Mouse (Mus musculus) spleen, adult 12 weeks (tissue): ENCODE results near the gene Cdk9.
A peak's percentile ranks its signal among the peaks of the same experiment; 100 is the strongest.

ENCODE experiments used
- DNase-seq: peaks from one replicate; pipeline ENCODE4 v3.0.0; 2022; ENCODE audit warnings: low spot score

Gene Cdk9

GRCm38 (mm10) chr2:32712934-32713817, at the start of gene Cdk9:
Cdk9 (minus strand) TSS chr2:32713076.
- DNase-seq, result peak; percentile 91

DNA sequence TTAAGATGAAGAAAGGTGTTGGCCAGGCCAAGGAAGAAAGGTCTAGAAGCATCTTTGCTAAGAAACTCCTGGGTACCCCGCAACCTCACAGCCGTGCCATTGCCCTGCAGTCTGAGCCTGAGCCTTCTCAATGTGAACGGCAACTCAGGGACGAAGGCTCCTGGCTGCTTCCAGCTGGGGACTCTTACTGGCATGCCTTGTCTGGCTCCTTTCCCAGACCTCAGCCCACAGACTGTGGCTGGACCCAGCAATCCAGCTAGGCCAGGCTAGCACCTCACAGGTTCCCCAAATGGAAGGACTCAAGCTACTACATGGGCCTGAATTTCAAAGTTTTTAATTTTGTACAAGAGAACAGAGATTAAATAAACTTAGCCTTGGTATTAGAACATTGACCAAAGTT, 49.0 kb upstream of the Cdk9 start:
- DNase-seq, result no peak

- no peak for DNase-seq
These were observed 48.5 kb upstream of the Cdk9 start for GRCm38 (mm10) chr2:32761361-32761760.

DNA sequence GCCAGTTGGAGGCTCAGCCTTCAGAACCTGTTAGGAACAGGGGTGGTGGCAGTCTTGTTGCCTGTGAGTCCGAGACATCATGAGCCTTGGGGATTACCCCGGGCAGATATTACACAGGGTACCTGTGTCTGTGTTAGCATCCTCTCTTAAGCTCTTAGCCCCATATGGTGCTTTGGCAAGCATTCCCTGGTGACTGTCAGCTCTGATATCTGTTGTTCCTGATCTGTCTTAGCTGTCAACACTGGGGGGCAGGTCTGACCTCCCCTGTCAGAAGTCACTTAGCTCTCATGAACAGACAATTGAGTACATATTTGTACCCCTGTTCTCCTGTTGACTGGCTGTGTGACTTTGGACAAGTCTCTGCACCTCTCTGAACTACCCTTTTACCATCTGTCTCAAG, 46.1 kb upstream of the Cdk9 start:
- no peak for DNase-seq

GRCm38 (mm10) chr2:32758503-32758902, 45.6 kb upstream of the Cdk9 start:
- DNase-seq, result no peak

DNA sequence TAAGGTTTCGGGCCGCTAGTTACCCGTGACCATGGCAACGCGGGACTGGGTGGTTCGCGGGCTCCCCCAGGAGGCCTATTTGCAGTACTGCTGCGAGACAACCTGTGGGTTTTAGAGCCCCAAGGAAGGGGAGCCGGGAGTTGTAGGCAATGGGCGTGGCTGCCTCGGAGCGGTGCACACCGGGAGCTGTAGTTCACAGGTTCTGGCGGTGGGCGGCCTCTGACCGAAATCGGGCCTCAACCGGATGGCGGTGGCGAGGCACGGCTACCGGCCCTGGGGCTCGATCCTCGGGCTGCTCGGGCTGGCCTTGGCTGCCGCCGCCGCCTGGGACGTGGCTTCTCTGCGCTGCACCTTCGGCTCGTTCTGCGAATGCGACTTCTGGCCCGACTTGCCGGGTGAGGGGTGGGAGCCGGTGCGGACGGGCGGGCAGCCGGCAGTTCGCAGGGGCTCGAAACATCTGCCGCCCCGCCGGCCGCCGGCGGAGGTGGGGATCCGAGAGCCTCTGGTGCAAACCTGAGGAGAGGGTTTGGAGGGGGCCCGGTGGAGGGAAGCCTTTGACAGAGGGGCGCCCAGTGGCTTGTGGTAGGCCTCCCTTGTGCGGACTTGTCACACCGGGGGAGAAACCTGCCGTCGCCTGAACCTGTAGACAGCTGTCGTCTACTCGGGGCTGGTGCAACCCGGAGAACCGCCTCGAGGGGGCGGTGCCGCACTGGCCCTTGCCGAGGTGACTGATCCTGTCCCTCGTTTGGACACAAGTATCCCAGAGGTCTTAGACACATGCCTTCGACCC, 44.4 kb upstream of the Cdk9 start, which contains the start of gene Tor2a:
TSS of gene Tor2a (plus strand) at position 179 of the 790 bp plus-strand sequence.
- DNase-seq, result peak; percentile 89

- DNase-seq, result no peak
These were observed 43.8 kb upstream of the Cdk9 start for GRCm38 (mm10) chr2:32756674-32757055.

DNA sequence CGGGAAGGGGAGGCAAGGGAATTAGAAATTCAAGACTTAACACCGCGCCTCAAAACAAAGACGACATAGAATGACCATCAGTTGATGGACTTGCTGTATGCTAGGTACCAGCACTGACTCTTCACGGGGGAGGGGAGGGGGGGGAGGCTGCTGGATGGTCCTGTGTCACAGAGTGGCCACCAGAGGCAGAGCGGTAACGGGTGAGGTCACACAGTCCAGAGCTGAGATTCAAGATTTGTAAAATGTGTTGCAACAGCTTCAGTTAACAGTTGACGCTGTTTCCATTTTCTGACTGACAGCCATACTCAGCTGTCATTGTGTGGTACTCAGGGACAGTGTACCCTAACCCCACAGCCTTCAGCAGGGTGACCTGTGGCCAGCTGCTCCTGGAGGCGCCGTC, 39.3 kb upstream of the Cdk9 start:
- DNase-seq, result no peak

GRCm38 (mm10) chr2:32751665-32752033, 38.8 kb upstream of the Cdk9 start:
- no peak for DNase-seq

DNA sequence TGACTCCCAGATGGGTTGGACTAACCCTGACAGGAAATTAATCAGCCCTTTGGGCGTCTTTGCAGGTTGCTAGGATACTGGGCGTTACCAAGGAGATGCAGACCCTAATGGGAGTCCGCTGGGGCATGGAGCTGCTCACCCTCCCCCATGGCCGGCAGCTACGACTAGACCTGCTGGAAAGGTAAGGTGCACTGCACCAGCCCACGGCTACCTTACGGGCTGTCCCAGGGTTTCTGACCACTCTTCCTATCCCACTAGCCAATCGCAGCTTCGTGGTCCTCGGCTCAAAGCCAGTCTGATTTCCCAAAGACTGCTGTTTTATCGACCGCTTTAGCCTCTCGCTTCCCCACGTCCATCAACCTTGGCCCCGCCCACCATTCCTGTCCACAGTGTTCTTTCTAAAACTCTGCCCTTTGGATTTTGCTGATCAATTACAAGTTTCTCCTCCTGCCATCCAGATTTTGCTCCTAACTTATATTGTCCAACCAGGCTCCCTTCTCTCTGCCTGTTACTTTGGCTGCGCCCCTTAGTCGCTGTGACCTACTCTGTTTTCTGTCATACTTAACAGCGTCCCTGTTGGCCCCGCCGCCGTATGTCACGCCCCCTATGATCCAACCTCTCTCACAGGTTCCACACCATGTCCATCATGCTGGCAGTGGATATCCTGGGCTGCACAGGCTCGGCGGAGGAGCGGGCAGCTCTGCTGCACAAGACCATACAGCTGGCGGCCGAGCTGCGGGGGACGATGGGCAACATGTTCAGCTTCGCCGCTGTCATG, 38.2 kb upstream of the Cdk9 start:
- no peak for DNase-seq

DNA sequence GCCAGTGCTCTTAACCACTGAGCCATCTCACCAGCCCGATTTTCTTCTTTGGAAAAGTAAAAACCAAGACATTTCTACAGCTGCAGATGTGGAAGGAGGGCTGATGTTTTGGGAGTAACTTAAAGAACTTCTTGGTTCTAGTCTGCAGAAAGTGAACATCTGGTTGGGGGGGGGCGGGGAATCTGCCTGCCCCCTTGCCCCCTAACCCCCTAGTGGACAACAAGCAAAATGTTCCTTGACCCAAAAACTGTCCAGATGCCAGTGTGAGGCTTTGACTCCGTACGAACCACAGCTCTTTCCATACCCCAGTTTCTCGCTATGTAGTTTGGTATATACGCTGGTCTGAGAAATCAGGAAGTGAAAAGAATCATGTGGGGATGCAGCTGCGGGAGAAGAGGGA, 37.3 kb upstream of the Cdk9 start:
- DNase-seq, result no peak

DNA sequence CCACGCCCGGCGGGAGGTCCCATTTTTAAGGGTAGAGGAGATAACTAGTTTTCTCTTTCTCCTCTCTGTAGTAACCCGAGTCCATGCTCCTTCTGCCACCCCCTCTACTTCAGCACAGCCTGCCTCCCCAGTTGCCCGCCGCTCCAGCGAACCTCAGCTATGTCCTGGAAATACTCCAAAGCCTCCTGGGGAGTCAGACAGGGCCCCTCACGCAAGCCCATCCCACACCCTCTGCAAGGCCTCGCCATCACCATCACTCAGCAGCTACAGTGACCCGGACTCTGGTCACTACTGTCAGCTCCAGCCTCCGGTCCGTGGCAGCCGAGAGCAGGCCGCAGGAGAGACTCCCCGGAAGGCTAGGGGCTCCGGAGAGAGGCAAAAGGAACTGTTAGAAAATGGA, 36.2 kb upstream of the Cdk9 start:
- DNase-seq, result no peak

GRCm38 (mm10) chr2:32744272-32744982, 31.6 kb upstream of the Cdk9 start:
- DNase-seq, result no peak

DNA sequence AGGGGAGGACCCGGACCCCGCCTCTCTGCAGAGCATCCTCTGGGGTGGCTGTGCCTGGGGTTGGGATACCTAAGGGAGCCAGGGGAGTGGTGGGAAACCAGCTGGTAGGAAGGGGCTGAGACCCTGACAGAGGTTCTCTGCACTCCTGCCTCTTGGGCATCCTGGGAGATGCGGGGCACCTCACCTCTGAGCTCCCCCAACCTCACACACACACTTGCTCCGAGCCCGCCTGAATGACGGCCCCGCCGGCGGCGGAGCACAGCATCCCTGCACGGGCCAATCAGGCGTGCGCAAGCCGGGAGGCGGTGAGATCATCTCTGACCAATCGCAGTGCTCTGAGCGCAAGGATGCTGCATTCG, 29.3 kb upstream of the Cdk9 start:
- no peak for DNase-seq

GRCm38 (mm10) chr2:32741273-32742172, 28.6 kb upstream of the Cdk9 start:
- DNase-seq, result no peak

- DNase-seq, result no peak
These were observed 28.0 kb upstream of the Cdk9 start, which contains the start of gene 6330409D20Rik for GRCm38 (mm10) chr2:32740916-32741272. 6330409D20Rik (minus strand) TSS chr2:32741016.

- DNase-seq, result no peak
These were observed 26.4 kb upstream of the Cdk9 start for GRCm38 (mm10) chr2:32739311-32739710.

DNA sequence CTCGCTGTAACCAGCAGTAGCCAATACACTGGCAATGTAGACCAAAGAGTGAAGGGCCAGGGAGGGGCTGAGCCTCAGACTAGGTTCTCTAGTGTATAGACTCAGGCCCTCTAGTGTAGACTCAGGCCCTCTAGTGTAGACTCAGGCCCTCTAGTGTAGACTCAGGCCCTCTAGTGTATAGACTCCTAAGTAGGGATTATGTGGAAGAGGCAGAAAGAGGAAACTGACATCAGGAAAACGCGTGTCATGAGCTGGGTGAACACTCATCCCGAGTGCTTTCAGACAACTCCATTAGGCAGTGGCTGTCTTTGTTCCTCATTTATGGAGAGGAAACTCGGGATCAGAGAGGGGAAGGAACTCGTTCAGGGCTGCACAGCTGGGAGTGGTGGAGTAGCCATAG, 24.1 kb upstream of the Cdk9 start:
- no peak for DNase-seq

DNA sequence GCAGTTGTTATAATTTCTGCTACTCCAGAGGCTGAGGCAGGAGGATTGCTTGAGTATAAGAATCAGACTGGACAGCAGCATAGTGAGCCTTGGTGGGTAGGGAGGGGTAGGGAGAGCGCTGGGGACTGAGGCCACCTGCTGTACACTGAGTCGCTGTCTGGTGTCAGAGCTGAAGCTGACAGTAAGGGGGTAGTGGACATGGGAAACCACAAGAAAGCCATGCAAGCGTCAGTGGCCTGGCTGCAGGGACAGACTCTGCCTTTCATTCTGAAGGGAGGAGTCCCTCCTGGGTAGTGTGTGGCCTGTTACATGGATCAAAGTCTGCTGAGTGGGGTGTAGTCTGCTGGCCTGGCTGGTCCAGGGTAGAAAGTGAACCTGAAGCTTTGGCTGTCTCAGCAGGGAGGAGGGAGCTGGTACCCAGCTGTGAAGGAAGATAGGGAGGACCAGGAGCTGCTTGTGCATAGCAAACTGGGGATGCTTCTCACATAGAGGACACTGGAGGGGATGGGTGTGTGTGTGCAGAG, 23.5 kb upstream of the Cdk9 start:
- no peak for DNase-seq

DNA sequence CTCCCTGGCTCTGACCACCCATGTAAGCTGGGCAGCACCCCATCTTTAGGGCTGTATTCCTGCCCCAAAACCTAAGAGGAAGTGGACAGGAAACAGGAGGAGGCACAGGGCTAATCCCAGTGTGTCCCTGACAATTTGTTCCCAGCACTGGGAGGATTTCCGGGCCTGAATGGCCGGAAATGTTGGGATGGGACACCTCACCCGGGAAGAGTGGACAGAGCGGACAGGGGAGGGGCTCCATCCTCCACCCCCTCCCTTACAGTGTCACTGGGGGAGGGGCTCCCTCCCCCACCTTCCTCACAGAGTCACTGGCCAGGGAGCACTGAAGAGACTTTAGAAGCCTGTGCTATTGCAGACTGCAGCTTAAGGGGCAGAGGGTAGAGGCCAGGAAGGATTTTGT, 22.1 kb upstream of the Cdk9 start:
- DNase-seq, result no peak

- DNase-seq, result no peak
These were observed 21.6 kb upstream of the Cdk9 start for GRCm38 (mm10) chr2:32734480-32734879.
